Mouse (Mus musculus): ENCODE results near the gene Rlim. TPM values are rescaled to one million over a fixed set of nuclear protein-coding genes. Genes with fewer than 3 reads are reported as not detected.

The Rlim gene
- polyA plus RNA-seq, 1 experiment from 2014 or later = 30.6 TPM

DNA sequence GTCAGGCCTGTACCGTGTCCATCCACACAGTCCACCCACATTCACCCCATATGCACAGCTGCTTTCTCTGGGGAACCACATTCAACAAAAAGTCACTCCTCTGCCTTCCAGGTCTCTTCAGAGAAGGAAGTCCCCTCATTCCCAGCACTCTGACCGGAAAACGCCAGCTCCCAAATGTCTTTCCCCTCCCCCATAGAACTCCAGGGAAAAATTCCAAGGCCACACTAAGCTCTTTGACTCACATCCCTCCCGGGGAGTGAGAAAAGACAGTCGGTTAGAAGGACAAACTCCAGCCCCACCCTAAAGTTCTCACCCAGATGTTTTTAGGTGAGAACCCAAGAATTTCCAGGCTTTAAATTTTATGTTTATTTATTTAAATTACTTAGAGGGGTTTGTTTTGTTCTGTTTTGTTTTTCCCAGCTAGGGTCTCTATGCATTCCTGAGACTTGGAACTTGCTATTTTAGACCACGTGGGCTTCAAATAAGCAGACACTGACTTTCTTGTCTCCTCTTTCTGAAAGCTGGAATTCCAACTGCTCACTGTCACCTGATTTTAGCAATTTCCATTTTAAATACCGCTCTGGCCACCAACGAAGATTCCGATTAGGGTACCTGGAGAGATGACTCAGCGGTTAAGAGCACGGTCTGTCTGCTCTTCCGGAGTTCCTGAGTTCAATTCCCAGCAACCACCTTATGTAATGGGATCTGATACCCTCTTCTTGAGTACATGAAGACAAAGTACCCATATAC lies 6.3 kb upstream of the Rlim start:
- WGBS = 31% methylated on average over 12 of the region's 12 CpGs
- DNase-seq (ENCODE audit: low spot score) (peak; percentile 6), ATAC-seq (ENCODE audit: low read depth) (no peak)
- H3K36me3 ChIP-seq (ENCODE audit: control insufficient read depth, insufficient read depth, low read length) = no peaks in the 10 kb centered on the region
- H3K9ac ChIP-seq (ENCODE audit: low read depth, low read length) = no peak overlapping the region
- peaks cover 8% of the 10 kb centered on the region for H3K27me3 ChIP-seq (replicated peaks; ENCODE audit: control insufficient read depth, insufficient read depth, low read length)
- no peaks in the 10 kb centered on the region for H3K4me1 ChIP-seq (ENCODE audit: control insufficient read depth, insufficient read depth, low read length)
- no peaks in the 10 kb centered on the region for H3K9me3 ChIP-seq (ENCODE audit: control insufficient read depth, low read length)
- no peak overlapping the region for H3K27ac ChIP-seq (replicated peaks; ENCODE audit: low read depth, low read length)
- no peak overlapping the region for H3K4me2 ChIP-seq (ENCODE audit: low read depth, low read length)
- no peak overlapping the region for H3K4me3 ChIP-seq (ENCODE audit: low read depth, low read length)

DNA sequence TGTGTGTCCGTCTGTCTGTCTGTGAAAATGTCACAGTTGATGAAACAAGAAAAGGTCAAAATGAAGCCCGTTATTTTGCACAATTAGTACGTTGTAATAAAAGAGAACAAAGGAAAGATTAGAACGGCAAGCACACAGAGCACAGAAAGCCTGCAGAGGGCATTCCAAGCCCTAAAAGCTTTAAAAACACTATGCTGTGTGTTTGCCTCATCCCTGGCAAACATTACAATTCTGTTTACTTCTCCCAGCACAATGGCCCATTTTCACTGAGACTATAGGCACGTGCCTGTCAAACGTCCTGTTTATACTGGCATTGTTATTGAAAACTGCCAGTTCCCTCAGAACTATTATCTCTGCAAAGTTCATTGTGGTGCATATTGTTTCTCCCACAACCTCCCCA lies 5.1 kb upstream of the Rlim start:
- no peak overlapping the region for H3K4me2 ChIP-seq (ENCODE audit: low read depth, low read length)
- H3K27me3 ChIP-seq (replicated peaks; ENCODE audit: control insufficient read depth, insufficient read depth, low read length) = peaks cover 8% of the 10 kb centered on the region
- no peak for ATAC-seq (ENCODE audit: low read depth)
- peak; percentile 5 for DNase-seq (ENCODE audit: low spot score)
- no peak overlapping the region for H3K4me3 ChIP-seq (ENCODE audit: low read depth, low read length)
- 25% methylated on average over 6 of the region's 6 CpGs for WGBS
- H3K9me3 ChIP-seq (ENCODE audit: control insufficient read depth, low read length) = no peaks in the 10 kb centered on the region
- H3K9ac ChIP-seq (ENCODE audit: low read depth, low read length) = no peak overlapping the region
- no peaks in the 10 kb centered on the region for H3K4me1 ChIP-seq (ENCODE audit: control insufficient read depth, insufficient read depth, low read length)
- H3K36me3 ChIP-seq (ENCODE audit: control insufficient read depth, insufficient read depth, low read length) = no peaks in the 10 kb centered on the region
- H3K27ac ChIP-seq (replicated peaks; ENCODE audit: low read depth, low read length) = no peak overlapping the region

DNA sequence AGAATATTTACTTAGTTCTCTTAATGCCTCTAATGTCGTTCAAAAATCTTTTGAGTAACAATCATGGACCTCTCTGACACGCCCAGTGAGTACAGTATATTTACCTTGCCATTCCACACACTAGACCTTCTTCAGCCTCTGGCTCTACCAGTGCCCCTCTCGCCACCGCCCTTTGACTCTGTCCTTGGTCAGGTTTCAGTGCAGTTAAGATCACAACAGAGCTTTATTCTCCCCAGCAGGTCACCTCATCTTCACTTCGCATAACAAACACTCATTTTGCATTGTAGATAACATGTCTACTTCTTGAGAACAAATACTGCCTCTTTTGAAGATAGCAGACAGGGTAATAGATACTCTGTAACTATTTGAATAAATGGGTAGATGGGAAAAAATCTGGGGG lies 3.9 kb upstream of the Rlim start:
- Histone ChIP-seq H3K27ac (replicated peaks; ENCODE audit: low read depth, low read length) (no peak overlapping the region), H3K9me3 (ENCODE audit: control insufficient read depth, low read length) (no peaks in the 10 kb centered on the region), H3K4me3 (ENCODE audit: low read depth, low read length) (no peak overlapping the region), H3K27me3 (replicated peaks; ENCODE audit: control insufficient read depth, insufficient read depth, low read length) (peaks cover 11% of the 10 kb centered on the region), H3K36me3 (ENCODE audit: control insufficient read depth, insufficient read depth, low read length) (no peaks in the 10 kb centered on the region), H3K9ac (ENCODE audit: low read depth, low read length) (no peak overlapping the region), H3K4me1 (ENCODE audit: control insufficient read depth, insufficient read depth, low read length) (no peaks in the 10 kb centered on the region), H3K4me2 (ENCODE audit: low read depth, low read length) (no peak overlapping the region)
- DNase-seq (ENCODE audit: low spot score) (no peak), ATAC-seq (ENCODE audit: low read depth) (no peak)
- WGBS = 38% methylated on average over 5 of the region's 5 CpGs

DNA sequence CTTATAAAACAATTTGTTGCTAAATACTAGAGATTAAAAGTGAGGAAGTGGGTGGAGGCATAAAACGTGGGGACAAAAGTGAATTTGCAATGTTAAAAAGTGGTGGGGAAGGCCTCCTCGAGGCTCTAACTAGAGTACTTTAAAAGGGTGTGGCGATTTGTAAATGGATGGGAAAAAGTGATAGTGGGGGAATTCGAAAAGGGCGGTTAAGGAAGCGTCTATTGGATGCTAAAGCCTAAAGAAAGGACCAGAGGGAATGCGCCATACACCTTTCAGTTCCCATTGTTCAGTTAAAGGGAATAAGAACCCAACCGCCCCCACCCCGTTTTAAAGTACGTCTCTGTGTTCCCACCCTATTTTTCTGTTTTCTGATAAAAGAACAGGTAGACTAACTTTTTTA lies 722 bp upstream of the Rlim start:
- H3K27ac ChIP-seq (replicated peaks; ENCODE audit: low read depth, low read length) = peak overlapping the region; percentile 97
- DNase-seq (ENCODE audit: low spot score) = no peak
- H3K4me2 ChIP-seq (ENCODE audit: low read depth, low read length) = peak overlapping the region; percentile 47
- WGBS = 77% methylated on average over 10 of the region's 10 CpGs
- no peaks in the 10 kb centered on the region for H3K4me1 ChIP-seq (ENCODE audit: control insufficient read depth, insufficient read depth, low read length)
- no peak overlapping the region for H3K9ac ChIP-seq (ENCODE audit: low read depth, low read length)
- H3K4me3 ChIP-seq (ENCODE audit: low read depth, low read length) = peak overlapping the region; percentile 67
- H3K9me3 ChIP-seq (ENCODE audit: control insufficient read depth, low read length) = no peaks in the 10 kb centered on the region
- H3K27me3 ChIP-seq (replicated peaks; ENCODE audit: control insufficient read depth, insufficient read depth, low read length) = peaks cover 9% of the 10 kb centered on the region
- H3K36me3 ChIP-seq (ENCODE audit: control insufficient read depth, insufficient read depth, low read length) = 0 out of 2 replicates have a peak, but pooled peaks cover 9% of the 10 kb centered on the region
- ATAC-seq (ENCODE audit: low read depth) = no peak

DNA sequence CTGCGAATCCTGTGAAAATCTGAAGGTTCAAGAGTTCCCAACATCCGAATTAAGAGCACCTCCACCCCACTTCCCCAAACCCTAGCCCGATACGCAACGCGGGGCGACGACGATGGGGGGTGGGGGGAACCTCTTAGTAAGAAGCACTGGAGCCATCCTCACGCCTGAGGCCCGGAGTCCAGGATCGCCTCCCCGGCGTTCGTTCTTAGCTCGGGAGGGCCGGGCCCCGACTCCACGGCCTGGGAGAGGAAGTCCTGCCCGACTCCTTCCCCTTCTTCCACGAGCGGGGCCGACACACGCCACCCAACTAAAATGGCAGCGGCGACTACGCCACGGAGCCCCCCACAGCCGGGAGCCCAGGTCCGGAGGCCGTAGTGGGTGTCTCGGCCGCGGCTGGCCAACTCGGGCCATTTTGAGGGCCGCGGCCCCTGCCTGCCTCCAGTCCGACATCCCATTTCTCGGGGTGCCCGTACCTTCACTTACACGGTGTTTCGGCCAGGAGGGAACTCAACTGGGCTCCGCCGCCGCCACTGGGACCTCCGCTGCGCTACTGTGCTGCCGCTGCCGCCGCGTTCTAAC lies 405 bp downstream of the Rlim start:
- WGBS = 16% methylated on average over 29 of the region's 51 CpGs
- H3K27ac ChIP-seq (replicated peaks; ENCODE audit: low read depth, low read length) = peak overlapping the region; percentile 97
- H3K9ac ChIP-seq (ENCODE audit: low read depth, low read length) = peak overlapping the region; percentile 84
- H3K36me3 ChIP-seq (ENCODE audit: control insufficient read depth, insufficient read depth, low read length) = 0 out of 2 replicates have a peak, but pooled peaks cover 16% of the 10 kb centered on the region
- H3K27me3 ChIP-seq (replicated peaks; ENCODE audit: control insufficient read depth, insufficient read depth, low read length) = peaks cover 6% of the 10 kb centered on the region; the same call in 1 of the 2 replicates
- H3K4me1 ChIP-seq (ENCODE audit: control insufficient read depth, insufficient read depth, low read length) = no peaks in the 10 kb centered on the region
- DNase-seq (ENCODE audit: low spot score) (peak; percentile 11), ATAC-seq (ENCODE audit: low read depth) (peak; percentile 34)
- H3K4me2 ChIP-seq (ENCODE audit: low read depth, low read length) = peak overlapping the region; percentile 59
- peak overlapping the region; percentile 67 for H3K4me3 ChIP-seq (ENCODE audit: low read depth, low read length)
- H3K9me3 ChIP-seq (ENCODE audit: control insufficient read depth, low read length) = no peaks in the 10 kb centered on the region

DNA sequence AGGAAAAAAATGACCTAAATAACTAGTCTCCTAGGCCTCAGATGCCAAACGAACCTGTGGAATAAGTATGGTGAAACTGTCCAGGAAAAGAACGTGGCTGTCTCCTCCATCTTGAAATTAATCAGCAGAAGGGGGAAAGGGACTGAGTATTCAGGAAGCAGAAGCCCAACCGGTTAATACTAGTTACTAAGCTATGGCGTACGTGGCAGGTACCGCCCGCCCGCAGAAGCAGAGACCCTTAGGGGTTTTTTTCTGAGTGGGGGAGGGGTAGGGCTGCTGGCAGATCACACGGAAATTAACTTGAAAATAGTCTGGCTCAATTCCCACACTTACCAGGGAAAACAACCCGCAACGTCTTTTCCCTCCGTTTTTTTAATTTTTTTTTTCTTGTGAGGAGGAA lies 1.0 kb downstream of the Rlim start:
- Histone ChIP-seq H3K4me1 (ENCODE audit: control insufficient read depth, insufficient read depth, low read length) (no peaks in the 10 kb centered on the region), H3K27ac (replicated peaks; ENCODE audit: low read depth, low read length) (peak overlapping the region; percentile 97), H3K36me3 (ENCODE audit: control insufficient read depth, insufficient read depth, low read length) (0 out of 2 replicates have a peak, but pooled peaks cover 23% of the 10 kb centered on the region), H3K9me3 (ENCODE audit: control insufficient read depth, low read length) (no peaks in the 10 kb centered on the region), H3K4me2 (ENCODE audit: low read depth, low read length) (peak overlapping the region; percentile 59), H3K4me3 (ENCODE audit: low read depth, low read length) (peak overlapping the region; percentile 67), H3K27me3 (replicated peaks; ENCODE audit: control insufficient read depth, insufficient read depth, low read length) (peaks cover 4% of the 10 kb centered on the region; the same call in 1 of the 2 replicates), H3K9ac (ENCODE audit: low read depth, low read length) (peak overlapping the region; percentile 84)
- 24% methylated on average over 12 of the region's 12 CpGs for WGBS
- DNase-seq (ENCODE audit: low spot score) (peak; percentile 71), ATAC-seq (ENCODE audit: low read depth) (no peak)

DNA sequence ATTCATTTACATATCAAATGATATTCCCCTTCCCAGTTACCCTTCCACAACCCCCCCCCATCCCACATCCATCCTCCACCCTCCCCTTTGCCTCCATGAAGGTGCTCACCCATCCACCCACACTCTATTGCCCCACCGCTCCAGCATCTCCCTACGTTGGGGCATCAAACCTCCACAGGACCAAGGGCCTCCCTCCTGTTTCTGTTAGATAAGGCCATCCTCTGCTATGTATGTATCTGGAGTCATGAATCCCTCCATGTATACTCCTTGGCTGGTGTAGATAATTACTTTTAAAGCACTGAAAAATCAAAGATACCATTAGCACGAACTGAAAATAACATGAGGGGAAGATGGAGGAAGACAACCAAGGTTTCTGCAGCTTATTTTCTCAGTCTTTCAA lies 41.4 kb downstream of the Rlim start:
- Histone ChIP-seq H3K4me1 (ENCODE audit: control insufficient read depth, insufficient read depth, low read length) (no peaks in the 10 kb centered on the region), H3K4me3 (ENCODE audit: low read depth, low read length) (no peak overlapping the region), H3K27ac (replicated peaks; ENCODE audit: low read depth, low read length) (no peak overlapping the region), H3K4me2 (ENCODE audit: low read depth, low read length) (no peak overlapping the region), H3K27me3 (replicated peaks; ENCODE audit: control insufficient read depth, insufficient read depth, low read length) (peaks cover 18% of the 10 kb centered on the region; the same call in 1 of the 2 replicates), H3K9ac (ENCODE audit: low read depth, low read length) (no peak overlapping the region), H3K36me3 (ENCODE audit: control insufficient read depth, insufficient read depth, low read length) (no peaks in the 10 kb centered on the region), H3K9me3 (ENCODE audit: control insufficient read depth, low read length) (no peaks in the 10 kb centered on the region)
- DNase-seq (ENCODE audit: low spot score) = no peak
- WGBS = 92% methylated on average over 3 of the region's 3 CpGs
- ATAC-seq (ENCODE audit: low read depth) = no peak

DNA sequence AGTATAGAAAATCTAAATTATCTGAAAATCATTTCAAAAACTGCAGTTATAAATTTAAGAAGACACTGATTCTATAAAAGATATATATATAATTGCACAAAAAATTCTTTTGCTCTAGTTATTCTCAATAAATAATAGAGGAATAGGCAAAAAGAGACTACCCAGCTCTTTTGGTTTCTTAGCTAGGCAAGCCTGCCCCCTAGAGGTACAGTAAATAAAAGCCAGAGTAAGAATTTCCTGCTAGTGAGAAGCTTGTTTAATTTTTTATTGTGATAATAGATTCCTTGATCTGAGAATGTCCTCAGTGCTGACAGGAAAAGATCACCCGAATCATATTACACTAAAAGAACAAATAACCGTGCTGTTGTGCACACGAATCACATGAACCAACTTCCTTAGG lies 43.8 kb downstream of the Rlim start:
- ATAC-seq (ENCODE audit: low read depth) = no peak
- 16% methylated on average over 3 of the region's 3 CpGs for WGBS

More for the DNA sequence above, 43.8 kb downstream of the Rlim start:
- no peak overlapping the region for H3K4me3 ChIP-seq (ENCODE audit: low read depth, low read length)
- no peaks in the 10 kb centered on the region for H3K36me3 ChIP-seq (ENCODE audit: control insufficient read depth, insufficient read depth, low read length)
- H3K27me3 ChIP-seq (replicated peaks; ENCODE audit: control insufficient read depth, insufficient read depth, low read length) = peaks cover 14% of the 10 kb centered on the region; the same call in 1 of the 2 replicates
- H3K9me3 ChIP-seq (ENCODE audit: control insufficient read depth, low read length) = no peaks in the 10 kb centered on the region
- DNase-seq (ENCODE audit: low spot score) = peak; percentile 8
- H3K4me2 ChIP-seq (ENCODE audit: low read depth, low read length) = no peak overlapping the region
- H3K27ac ChIP-seq (replicated peaks; ENCODE audit: low read depth, low read length) = no peak overlapping the region
- no peak overlapping the region for H3K9ac ChIP-seq (ENCODE audit: low read depth, low read length)
- H3K4me1 ChIP-seq (ENCODE audit: control insufficient read depth, insufficient read depth, low read length) = no peaks in the 10 kb centered on the region
